Mouse (Mus musculus): ENCODE measurements around the gene Klf14.

- TF ChIP-seq CTCF (IDR thresholded peaks at IDR 0.05; ENCODE audit: control insufficient read depth, insufficient read depth, low read length): no peak
- TF ChIP-seq POLR2A (IDR thresholded peaks at IDR 0.05; ENCODE audit: borderline replicate concordance, control insufficient read depth, low read depth, low read length): no peak
Measured at GRCm38 (mm10) chr6:30922821-30923220, 36.1 kb downstream of the Klf14 start.

Measured in bone marrow, adult 2 months (tissue).